Mouse (Mus musculus) cerebellum, postnatal 36 days (tissue): ENCODE data around the gene Sox5.

Source experiments
- DNase-seq, 2 experiments: peaks; one replicate each; pipeline ENCODE4 v3.0.0; 2021 to 2022; ENCODE audit warnings: mixed read lengths in 2 of 2

Sox5 gene

GRCm38 (mm10) chr6:144772175-144772918 is 9.4 kb downstream of the Sox5 start:
- DNase-seq: no peak

- no peak for DNase-seq
Observed at GRCm38 (mm10) chr6:144769060-144769459, 12.7 kb downstream of the Sox5 start.

- DNase-seq: no peak
Observed at GRCm38 (mm10) chr6:144761902-144762301, 19.9 kb downstream of the Sox5 start.

GRCm38 (mm10) chr6:144759193-144759592 is 22.6 kb downstream of the Sox5 start:
- no peak for DNase-seq

- DNase-seq: no peak
Observed at GRCm38 (mm10) chr6:144757414-144757813, 24.4 kb downstream of the Sox5 start.

GRCm38 (mm10) chr6:144756444-144756843 is 25.3 kb downstream of the Sox5 start:
- DNase-seq: no peak

- DNase-seq: no peak
Observed at GRCm38 (mm10) chr6:144755304-144755703, 26.5 kb downstream of the Sox5 start.

GRCm38 (mm10) chr6:144754366-144754765 is 27.4 kb downstream of the Sox5 start:
- no peak for DNase-seq

GRCm38 (mm10) chr6:144753963-144754296 is 27.8 kb downstream of the Sox5 start:
- no peak for DNase-seq

GRCm38 (mm10) chr6:144753225-144753962 is 28.4 kb downstream of the Sox5 start:
- no peak for DNase-seq

- DNase-seq: no peak
Observed at GRCm38 (mm10) chr6:144751581-144751980, 30.2 kb downstream of the Sox5 start.

- DNase-seq: no peak
Observed at GRCm38 (mm10) chr6:144750197-144750596, 31.6 kb downstream of the Sox5 start.

GRCm38 (mm10) chr6:144746436-144746835 is 35.3 kb downstream of the Sox5 start:
- DNase-seq: no peak

GRCm38 (mm10) chr6:144742559-144742958 is 39.2 kb downstream of the Sox5 start:
- DNase-seq: no peak

- DNase-seq: no peak
Observed at GRCm38 (mm10) chr6:144741080-144741655, 40.6 kb downstream of the Sox5 start.

GRCm38 (mm10) chr6:144740343-144740742 is 41.4 kb downstream of the Sox5 start:
- DNase-seq: no peak

GRCm38 (mm10) chr6:144739753-144740152 is 42.0 kb downstream of the Sox5 start:
- DNase-seq: no peak

- DNase-seq: no peak
Observed at GRCm38 (mm10) chr6:144737786-144738185, 44.0 kb downstream of the Sox5 start.

GRCm38 (mm10) chr6:144731251-144731970 is 50.4 kb downstream of the Sox5 start:
- DNase-seq: no peak

GRCm38 (mm10) chr6:144723530-144724144 is 58.1 kb downstream of the Sox5 start:
- no peak for DNase-seq

GRCm38 (mm10) chr6:144723024-144723423 is 58.8 kb downstream of the Sox5 start:
- no peak for DNase-seq

- DNase-seq: no peak
Observed at GRCm38 (mm10) chr6:144720846-144721245, 60.9 kb downstream of the Sox5 start.

GRCm38 (mm10) chr6:144716376-144716775 is 65.4 kb downstream of the Sox5 start:
- DNase-seq: no peak
